In genomic region chrX:163027864-163028263, GRCm38 (mm10) we compare ENCODE assay signal across 25 mouse cellular contexts.
"Had no signal": no experiment of that assay in that cellular context is flagged by ENCODE, and none has a peak within 500 bp of the region (broad histone marks: within the 10 kb centered on the region; RNA-seq: fewer than 3 reads in every experiment).

No protein-coding gene starts in this region.

- H3K4me3 ChIP-seq: liver, embryonic 13.5 days; liver, embryonic 15.5 days; lung, embryonic 15.5 days; megakaryocyte, embryonic 14.5 days; midbrain, embryonic 10.5 days; midbrain, embryonic 12.5 days; myocyte; neural tube, embryonic 13.5 days; neural tube, embryonic 15.5 days; stomach, embryonic 15.5 days had no signal

- H3K36me3 ChIP-seq: liver, embryonic 13.5 days; liver, embryonic 15.5 days; lung, embryonic 15.5 days; neural tube, embryonic 15.5 days; stomach, embryonic 15.5 days had no signal

- H3K27ac ChIP-seq: liver, embryonic 13.5 days; liver, embryonic 15.5 days; lung, embryonic 15.5 days; midbrain, embryonic 10.5 days; midbrain, embryonic 12.5 days; neural tube, embryonic 13.5 days; neural tube, embryonic 15.5 days; stomach, embryonic 15.5 days; stomach, postnatal 0 days had no signal

- H3K4me1 ChIP-seq: liver, embryonic 15.5 days; lung, embryonic 15.5 days; megakaryocyte, embryonic 14.5 days; midbrain, embryonic 10.5 days; midbrain, embryonic 12.5 days; neural tube, embryonic 13.5 days; neural tube, embryonic 15.5 days; stomach, embryonic 15.5 days had no signal

- H3K27me3 ChIP-seq: liver, embryonic 13.5 days; liver, embryonic 15.5 days; stomach, embryonic 15.5 days had no signal

- H3K4me2 ChIP-seq: liver, embryonic 13.5 days; liver, embryonic 15.5 days; lung, embryonic 15.5 days; midbrain, embryonic 12.5 days; neural tube, embryonic 13.5 days; neural tube, embryonic 15.5 days; stomach, embryonic 15.5 days had no signal

- H3K9me3 ChIP-seq: liver, embryonic 13.5 days; liver, embryonic 15.5 days; lung, embryonic 15.5 days; megakaryocyte, embryonic 14.5 days; midbrain, embryonic 10.5 days; midbrain, embryonic 12.5 days; neural tube, embryonic 13.5 days; neural tube, embryonic 15.5 days; stomach, embryonic 15.5 days had no signal

- ATAC-seq: liver, postnatal 0 days; lung, postnatal 0 days; midbrain, embryonic 16.5 days had no signal

- H3K9ac ChIP-seq: liver, embryonic 13.5 days; liver, embryonic 15.5 days; liver, postnatal 0 days; lung, embryonic 15.5 days; midbrain, embryonic 12.5 days; neural tube, embryonic 13.5 days; neural tube, embryonic 15.5 days; stomach, embryonic 15.5 days had no signal

- DNase-seq: liver, embryonic 13.5 days; liver, postnatal 0 days; lung, adult 2 months; lung, postnatal 14 days; lung, postnatal 36 days; midbrain, embryonic 14.5 days; retina, postnatal 1 day; right cerebral cortex, adult 18-20 months; right cerebral cortex, postnatal 25 days; right cerebral cortex, postnatal 4 days; thymus, adult 2 months; thymus, postnatal 25 days; thymus, postnatal 4 days had no signal
